Mouse (Mus musculus) small intestine, adult 2 months (tissue): ENCODE data around the gene 9430007A20Rik.

Experiments
- CTCF ChIP-seq: fragments of 200-500 bp; IDR thresholded peaks from 2 replicates; pipeline ENCODE4 v1.5.1; 2012; ENCODE audit warnings: low read depth, mild to moderate bottlenecking, control low read depth, inconsistent platforms, low read length, moderate library complexity, mixed read lengths; ENCODE audit not compliant: insufficient replicate concordance, insufficient read length; ENCODE audit errors: extremely low read depth
- POLR2A ChIP-seq: fragments of 200-500 bp; IDR thresholded peaks from 2 replicates; pipeline ENCODE4 v1.6.1; 2012; ENCODE audit warnings: low read depth, mild to moderate bottlenecking, control low read depth, inconsistent platforms, low read length, moderate library complexity

DNA sequence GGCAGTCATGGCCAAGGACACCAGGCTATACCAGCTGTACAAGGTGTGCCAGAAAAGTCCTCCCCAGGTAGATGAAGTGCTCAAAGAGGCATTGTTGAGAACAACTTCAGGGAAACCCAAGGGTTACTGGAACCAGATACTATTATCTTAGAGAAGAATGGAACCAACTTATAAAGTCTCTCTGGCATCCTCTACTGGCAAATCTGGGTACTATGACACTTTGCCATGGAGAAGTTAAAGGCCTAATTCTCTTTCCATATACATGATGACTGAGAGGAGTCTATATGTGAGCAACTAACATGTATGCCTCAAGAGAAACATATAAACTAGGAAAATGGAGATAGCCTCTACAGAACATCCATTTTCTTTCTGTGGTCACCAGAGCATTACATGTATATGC lies 31.5 kb downstream of the 9430007A20Rik start:
- TF ChIP-seq POLR2A (no peak), CTCF (no peak)
